Mouse (Mus musculus) C2C12 (cell line): Measurements from ENCODE around the gene Spata31d1d.

Experiments used
- CEBPB ChIP-seq: IDR thresholded peaks from one replicate; pipeline ENCODE4 v1.6.1; 2011; ENCODE audit warnings: low read depth, mild to moderate bottlenecking, control low read depth, moderate library complexity
- CTCF ChIP-seq: IDR thresholded peaks from one replicate; pipeline ENCODE4 v1.5.1; 2011; ENCODE audit not compliant: control insufficient read depth, insufficient read depth, insufficient read length

- TF ChIP-seq CTCF (no peak), CEBPB (no peak)
Measured at GRCm38 (mm10) chr13:59750310-59750709, 18.8 kb upstream of the Spata31d1d start.
